Mouse (Mus musculus) brain, adult 2 months (tissue): ENCODE data around the gene Psmb10.
"Not testable (repeated sequence)": the region's sequence is repeated elsewhere in the genome, so short reads cannot be mapped to it uniquely, and the experiment has no call there.

ENCODE experiments used
- DNase-seq: peaks from one replicate; pipeline ENCODE4 v3.0.0; 2011; ENCODE audit warnings: low read depth, low spot score

Gene Psmb10

DNA sequence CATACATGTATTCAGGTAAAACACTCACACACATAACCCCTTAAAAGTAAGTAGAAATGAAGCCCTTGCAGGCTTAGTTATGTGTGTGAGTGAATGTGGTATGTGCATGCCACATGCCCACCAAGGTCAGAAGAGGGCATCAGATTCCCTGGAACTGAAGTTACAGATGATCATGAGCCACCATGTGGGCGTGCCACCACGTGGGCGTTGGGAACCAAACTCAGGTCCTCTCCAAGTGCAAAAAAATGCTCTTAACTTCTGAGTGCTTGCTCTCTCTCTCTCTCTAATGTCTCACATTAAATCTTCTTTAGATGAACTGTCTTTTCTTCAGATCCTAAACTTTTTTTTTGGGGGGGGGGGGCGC, at the start of gene Psmb10:
Gene Psmb10, minus strand, starts transcription at position 139 of the 364 bp plus-strand sequence.
- peak; percentile 64 for DNase-seq

DNA sequence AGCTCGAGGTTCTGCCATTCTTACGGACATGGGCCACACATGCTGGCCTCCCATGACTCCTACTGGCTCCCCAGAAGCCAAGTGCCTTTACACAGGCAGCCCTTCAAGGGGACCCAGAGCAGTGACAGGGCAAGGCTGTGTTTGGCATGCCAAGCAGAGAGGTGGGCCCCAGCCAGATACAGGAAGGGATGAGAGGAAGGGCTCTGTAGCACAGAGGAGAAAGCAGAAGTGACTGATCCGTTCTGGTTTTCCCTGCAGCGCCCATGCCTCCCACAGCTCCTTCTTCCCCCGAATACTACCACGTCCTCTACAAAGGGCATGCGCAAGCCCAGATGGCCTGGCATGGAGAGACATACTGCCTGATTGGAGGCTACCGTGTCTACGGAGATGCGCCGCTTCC, 45.2 kb upstream of the Psmb10 start:
- DNase-seq, result not testable (repeated sequence)

DNA sequence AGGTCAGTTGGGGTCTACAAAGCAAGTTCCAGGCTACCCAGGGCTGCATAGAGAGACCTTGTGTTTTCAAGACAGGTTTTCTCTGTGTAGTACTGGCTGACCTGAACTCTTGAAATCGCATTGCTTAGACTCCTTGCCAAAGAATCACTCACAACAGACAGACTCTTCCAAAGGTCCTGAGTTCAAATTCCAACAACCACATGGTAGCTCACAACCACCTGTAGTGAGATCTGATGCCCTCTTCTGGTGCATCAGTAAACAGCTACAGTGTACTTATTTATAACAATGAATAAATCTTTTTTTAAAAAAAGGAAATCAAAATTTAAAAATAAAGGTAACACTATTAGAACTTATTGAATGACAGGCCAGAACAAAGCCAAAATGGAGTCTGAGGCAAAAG, 42.9 kb upstream of the Psmb10 start:
- no peak for DNase-seq

- DNase-seq, result no peak
Observed at GRCm38 (mm10) chr8:105979325-105979724, 41.1 kb upstream of the Psmb10 start, which contains the start of gene Dpep3. Dpep3 (minus strand) TSS chr8:105979429.

DNA sequence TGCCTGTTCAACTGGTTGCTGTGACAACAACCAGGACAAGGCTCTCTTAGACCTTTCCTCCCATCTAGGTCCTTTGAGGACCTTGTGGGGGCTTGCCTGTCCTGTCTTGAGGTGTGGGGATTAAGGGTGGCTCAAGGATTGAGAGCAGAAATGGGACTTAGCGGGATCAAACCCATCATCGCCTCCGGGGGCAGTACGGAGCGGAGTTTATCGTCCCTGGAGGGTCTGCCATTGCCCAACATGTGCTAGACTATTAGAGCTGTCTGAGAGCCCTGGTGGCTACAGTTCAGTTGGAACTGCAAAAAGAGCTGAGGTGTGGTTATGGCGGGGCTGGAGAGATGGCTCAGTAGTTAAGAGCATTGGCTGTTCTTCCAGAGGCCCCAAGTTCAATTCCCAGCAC, 37.1 kb upstream of the Psmb10 start:
- no peak for DNase-seq

- DNase-seq, result no peak
Observed at GRCm38 (mm10) chr8:105971019-105971720, 32.9 kb upstream of the Psmb10 start.

DNA sequence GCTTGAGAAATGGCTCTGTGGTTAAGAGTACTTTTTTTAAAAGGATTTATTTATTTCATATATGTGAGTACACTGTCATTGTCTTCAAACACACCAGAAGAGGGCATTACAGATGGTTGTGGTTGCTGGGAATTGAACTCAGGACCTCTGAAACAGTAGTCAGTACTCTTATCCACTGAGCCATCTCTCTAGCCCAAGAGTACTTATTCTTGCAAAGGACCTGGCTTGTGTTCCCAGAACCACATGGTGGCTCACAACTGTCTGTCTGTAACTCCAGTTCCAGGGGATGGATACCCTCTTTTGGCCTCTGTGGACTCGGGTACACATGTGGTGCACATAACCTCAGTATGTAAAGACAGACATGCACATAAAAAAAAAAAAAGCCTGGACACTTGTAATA, 31.1 kb upstream of the Psmb10 start:
- no peak for DNase-seq

GRCm38 (mm10) chr8:105966692-105967311, 28.6 kb upstream of the Psmb10 start:
- no peak for DNase-seq

DNA sequence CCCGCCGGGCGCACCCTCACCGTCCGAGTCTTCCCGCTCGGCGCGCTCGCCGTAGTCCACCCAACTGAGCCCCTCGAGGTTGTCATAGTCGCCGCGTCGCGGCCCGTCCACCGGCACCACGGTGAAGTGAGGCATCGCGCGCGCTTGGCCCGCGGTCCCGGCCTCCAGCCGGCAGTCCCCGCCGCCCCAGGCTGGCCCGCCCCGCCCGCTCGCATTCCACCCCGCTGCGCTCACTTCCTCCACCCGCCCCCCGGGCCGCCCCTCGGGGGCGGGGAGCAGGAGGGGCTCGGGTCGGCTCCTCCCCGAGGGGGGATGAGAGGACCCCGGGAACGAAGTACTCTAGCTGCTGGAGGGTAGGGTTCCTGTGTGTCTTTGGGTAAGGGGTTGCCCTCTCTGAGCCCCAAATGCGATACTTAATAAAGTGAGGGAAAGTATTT, 27.7 kb upstream of the Psmb10 start, which contains the start of gene Slc12a4:
Gene Slc12a4, minus strand, starts transcription at position 193 of the 437 bp plus-strand sequence.
- peak; percentile 28 for DNase-seq

- DNase-seq, result peak; percentile 13
Observed at GRCm38 (mm10) chr8:105965266-105965904, 27.1 kb upstream of the Psmb10 start.

DNA sequence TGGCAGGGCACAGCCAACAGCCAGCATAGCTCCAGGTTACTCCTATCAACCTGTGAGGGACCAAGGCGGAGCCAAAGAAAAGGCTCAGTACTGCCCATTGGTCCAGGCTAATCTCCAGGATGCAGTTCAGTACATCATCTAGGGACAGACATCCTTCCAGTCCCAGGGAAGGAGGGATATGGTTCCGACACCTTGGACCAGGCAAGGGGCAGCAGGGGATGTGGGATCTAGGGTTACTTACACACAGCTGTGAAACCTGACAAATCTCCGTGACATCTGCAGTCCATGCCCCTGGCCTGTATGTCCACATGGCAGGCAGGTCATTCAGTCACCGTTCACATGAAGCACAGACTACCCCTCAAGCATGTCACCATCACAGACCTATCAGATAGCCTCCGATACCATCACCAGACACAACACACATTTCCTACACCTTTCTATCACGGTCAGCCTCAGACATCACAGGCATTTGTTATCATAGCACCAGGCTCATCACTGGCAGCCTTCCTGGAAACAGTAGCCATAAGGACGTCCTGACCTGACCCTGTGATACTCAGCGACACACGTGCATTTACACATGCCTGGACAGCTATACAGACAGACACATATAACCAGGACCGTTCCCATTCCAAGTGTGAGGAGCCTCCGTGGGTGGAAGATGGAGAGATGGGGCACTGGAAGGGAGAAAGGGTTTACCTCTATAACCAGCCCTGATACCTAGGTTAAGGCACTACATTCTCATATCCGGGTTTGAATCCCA, 26.4 kb upstream of the Psmb10 start:
- DNase-seq, result no peak

- DNase-seq, result no peak
Observed at GRCm38 (mm10) chr8:105961536-105961935, 23.3 kb upstream of the Psmb10 start.

GRCm38 (mm10) chr8:105961101-105961500, 22.9 kb upstream of the Psmb10 start:
- DNase-seq, result no peak

DNA sequence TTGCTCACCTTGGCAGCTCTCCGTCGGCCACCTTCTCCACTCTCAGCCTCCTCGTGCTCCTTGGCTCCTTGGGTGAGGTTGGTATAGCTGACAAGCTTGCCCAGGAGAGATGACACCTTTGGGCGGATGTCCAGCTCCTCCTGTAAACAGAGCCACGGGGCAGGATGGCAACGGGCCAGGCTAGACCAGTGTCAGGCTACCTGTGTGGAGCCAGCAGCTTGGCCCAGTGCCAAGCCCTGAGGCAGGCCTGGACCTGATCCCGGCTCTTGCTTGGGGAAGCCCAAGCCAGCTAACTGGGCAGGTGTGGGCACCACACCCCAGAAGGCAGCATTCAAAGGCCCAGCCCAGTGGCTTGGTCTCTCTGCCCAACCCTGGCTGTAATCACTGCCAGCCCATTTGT, 21.1 kb upstream of the Psmb10 start:
- peak; percentile 76 for DNase-seq

DNA sequence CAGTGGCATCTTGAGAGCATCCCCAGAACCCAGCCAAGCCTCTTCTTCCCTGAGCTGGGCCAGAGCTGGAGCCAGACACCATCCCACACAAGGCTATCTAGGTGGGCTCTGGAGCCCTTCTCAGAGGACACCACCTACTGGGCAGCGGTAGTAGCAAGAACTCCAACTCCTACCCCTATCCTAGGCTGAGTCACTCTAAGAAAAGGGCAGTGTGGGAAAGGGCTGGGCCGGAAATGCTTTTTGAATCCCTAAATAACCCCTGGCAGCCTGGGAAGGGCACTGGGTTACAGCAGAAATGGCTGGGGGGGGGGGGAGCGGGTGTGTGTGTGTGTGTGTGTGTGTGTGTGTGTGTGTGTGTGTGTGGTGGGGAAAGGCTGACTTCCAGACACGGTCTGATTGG, 19.6 kb upstream of the Psmb10 start:
- DNase-seq, result no peak

- no peak for DNase-seq
Observed at GRCm38 (mm10) chr8:105956556-105956955, 18.3 kb upstream of the Psmb10 start.

DNA sequence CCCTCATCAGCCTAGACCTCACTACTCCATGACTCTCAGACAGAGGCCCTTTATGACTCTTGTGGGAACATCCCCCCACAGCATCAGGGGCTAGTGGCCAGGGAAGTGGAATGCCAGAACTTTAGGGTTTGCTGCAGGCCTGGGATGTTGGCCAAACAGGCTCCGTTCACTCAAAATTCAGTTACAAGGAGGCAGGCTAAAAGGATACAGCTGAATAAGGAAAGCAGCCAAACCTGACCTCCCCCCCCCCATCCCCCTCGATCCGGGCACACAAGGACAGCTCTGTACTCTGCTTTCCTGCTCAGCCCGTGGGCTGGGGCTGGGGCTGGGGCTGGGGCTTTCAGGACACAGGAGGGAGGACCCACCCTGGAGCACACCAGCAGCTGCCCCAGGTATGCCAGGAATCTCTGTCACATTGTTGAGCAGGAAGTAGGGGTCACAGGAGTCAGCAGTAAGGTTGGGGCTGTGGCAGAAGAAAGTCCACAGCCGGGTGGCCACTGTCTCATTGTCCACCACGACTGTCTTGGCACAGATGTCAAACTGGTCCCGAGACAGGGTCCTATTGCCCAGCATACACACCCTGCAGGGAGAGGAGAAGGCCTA, 12.9 kb upstream of the Psmb10 start:
- DNase-seq, result peak; percentile 72

DNA sequence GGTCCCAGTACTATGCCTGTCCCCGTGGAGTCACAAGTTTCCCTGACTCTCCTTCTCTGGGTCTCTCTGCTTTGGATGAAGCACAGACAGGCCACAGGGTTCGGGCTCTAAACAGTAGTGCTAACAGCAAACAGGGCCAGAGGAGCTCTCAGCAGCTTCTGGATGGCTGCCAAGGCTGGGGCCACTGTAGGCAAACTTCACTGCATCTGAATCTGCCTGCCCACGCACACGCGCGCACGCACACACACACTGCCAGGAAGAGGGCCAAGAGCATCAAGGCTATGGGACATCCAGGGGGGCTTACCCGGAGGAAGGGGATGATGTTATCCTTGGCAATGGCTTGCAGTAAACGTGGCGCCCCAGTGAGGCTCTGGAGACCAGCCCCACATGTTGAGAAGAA, 11.1 kb upstream of the Psmb10 start:
- peak; percentile 70 for DNase-seq

DNA sequence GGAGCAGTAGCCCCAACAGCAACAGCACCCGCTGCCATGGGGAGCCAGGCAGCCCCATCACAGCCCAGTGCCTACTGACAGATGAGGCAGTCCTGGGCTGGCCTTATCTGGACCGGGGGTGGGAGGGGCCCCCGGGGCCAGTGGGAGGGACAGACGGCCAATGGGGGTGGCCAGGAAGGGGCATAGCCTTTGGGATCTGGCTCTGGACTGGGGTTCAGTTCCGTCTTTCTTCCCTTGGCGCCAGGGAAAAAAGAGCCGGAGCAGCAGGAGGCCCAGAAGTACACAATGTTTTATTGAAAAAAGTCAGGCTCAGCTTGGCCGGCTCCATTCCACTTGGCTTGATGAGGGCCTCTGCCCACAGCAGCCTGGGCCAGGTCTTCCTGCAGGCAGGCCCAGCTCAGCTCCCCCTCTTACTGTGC, 5.1 kb upstream of the Psmb10 start, which contains the start of gene Lcat:
Gene Lcat, minus strand, starts transcription at position 62 of the 419 bp plus-strand sequence.
- peak; percentile 41 for DNase-seq

- DNase-seq, result no peak
Observed at GRCm38 (mm10) chr8:105942542-105942941, 4.3 kb upstream of the Psmb10 start.

DNA sequence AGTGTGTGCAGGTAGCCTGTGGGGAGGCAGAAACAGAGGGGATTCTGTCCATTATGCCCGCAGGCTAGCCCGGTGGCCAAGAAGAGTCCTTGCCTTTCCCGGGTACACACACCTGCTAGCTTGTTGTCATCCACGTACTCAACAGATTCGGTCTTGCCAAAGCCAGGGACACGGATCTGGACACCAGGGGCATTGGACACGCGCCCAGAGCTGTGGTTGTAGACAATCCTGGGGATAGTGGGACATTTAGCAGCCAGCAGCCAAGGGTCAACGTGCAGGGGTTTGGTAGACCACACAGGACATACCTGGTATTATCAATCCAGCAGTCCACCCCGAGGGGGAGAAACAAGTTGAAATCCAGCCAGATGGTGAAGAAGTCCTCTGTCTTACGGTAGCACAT, 3.8 kb upstream of the Psmb10 start:
- no peak for DNase-seq
